Mouse (Mus musculus) midbrain, embryonic 10.5 days (tissue): ENCODE results near the gene Cygb. TPM values are rescaled to one million over a fixed set of nuclear protein-coding genes. Genes with fewer than 3 reads are reported as not detected.
"Not testable (repeated sequence)": the region's sequence is repeated elsewhere in the genome, so short reads cannot be mapped to it uniquely, and the experiment has no call there.

Experiments used
- DNase-seq: peaks from one replicate; pipeline ENCODE4 v3.0.0-alpha.2; 2017; ENCODE audit warnings: low spot score
- H3K27ac ChIP-seq: fragments of 300-500 bp; sonication (generic); replicated peaks from 2 replicates; pipeline ENCODE4 v1.5.1; 2016; ENCODE audit warnings: mild to moderate bottlenecking
- H3K27me3 ChIP-seq: fragments of 300-500 bp; sonication (generic); 2 replicates; pipeline ENCODE4 v1.6.1; 2016; ENCODE audit warnings: low read depth, mild to moderate bottlenecking; ENCODE audit not compliant: poor library complexity, severe bottlenecking
- H3K36me3 ChIP-seq: fragments of 300-500 bp; sonication (generic); 2 replicates; pipeline ENCODE4 v1.6.1; 2016; ENCODE audit warnings: mild to moderate bottlenecking, moderate library complexity
- H3K4me1 ChIP-seq: fragments of 300-500 bp; sonication (generic); 2 replicates; pipeline ENCODE4 v1.6.1; 2016
- H3K4me3 ChIP-seq: fragments of 300-500 bp; sonication (generic); 2 replicates; pipeline ENCODE4 v1.5.1; 2016; ENCODE audit warnings: mild to moderate bottlenecking, moderate library complexity
- H3K9me3 ChIP-seq: fragments of 300-500 bp; sonication (generic); replicated peaks from 2 replicates; pipeline ENCODE4 v1.6.1; 2016; ENCODE audit warnings: mild to moderate bottlenecking
- WGBS: fragments of 180-500 bp; shearing (Covaris S2); methylation state at CpG from one replicate; pipeline ENCODE4 v1.1.7; 2016; 5-methylcytosine and 5-hydroxymethylcytosine counted together
- polyA plus RNA-seq: library from polyadenylated mRNA; unstranded; fragments of >200 nt; fragmentation: Nextera tagmentation; extraction: Ambion mirVana; gene quantifications from 2 replicates; pipeline ENCODE4 v1.2.1, GENCODE M21; 2016

The Cygb gene
- polyA plus RNA-seq, 1 experiment from 2014 or later: 2.8 TPM

- not testable (repeated sequence) for DNase-seq, H3K4me3 ChIP-seq, H3K36me3 ChIP-seq, H3K27me3 ChIP-seq, H3K9me3 ChIP-seq, H3K27ac ChIP-seq, H3K4me1 ChIP-seq
- 68% methylated on average over 8 of the region's 8 CpGs for WGBS
These were observed 17.5 kb downstream of the Cygb start for GRCm38 (mm10) chr11:116636607-116637006.

- Histone ChIP-seq H3K27me3 (no peaks in the 10 kb centered on the region), H3K9me3 (no peaks in the 10 kb centered on the region), H3K4me1 (peaks cover 18% of the 10 kb centered on the region), H3K4me3 (no peak overlapping the region), H3K36me3 (no peaks in the 10 kb centered on the region), H3K27ac (no peak overlapping the region)
- 76% methylated on average over 10 of the region's 10 CpGs for WGBS
- no peak for DNase-seq
These were observed 21.2 kb downstream of the Cygb start for GRCm38 (mm10) chr11:116632962-116633361.

- peak overlapping the region; percentile 49; the same call in 1 of the 2 replicates for H3K27ac ChIP-seq
- DNase-seq: no peak
- 69% methylated on average over 12 of the region's 12 CpGs for WGBS
- H3K4me3 ChIP-seq: no peak overlapping the region
- peaks cover 2% of the 10 kb centered on the region for H3K27me3 ChIP-seq
- no peaks in the 10 kb centered on the region for H3K9me3 ChIP-seq
- H3K36me3 ChIP-seq: no peaks in the 10 kb centered on the region
- peaks cover 21% of the 10 kb centered on the region for H3K4me1 ChIP-seq
These were observed 23.7 kb downstream of the Cygb start for GRCm38 (mm10) chr11:116630171-116630965.

- Histone ChIP-seq H3K4me1 (peaks cover 24% of the 10 kb centered on the region), H3K9me3 (no peaks in the 10 kb centered on the region), H3K27ac (no peak overlapping the region), H3K4me3 (no peak overlapping the region), H3K36me3 (no peaks in the 10 kb centered on the region), H3K27me3 (peaks cover 10% of the 10 kb centered on the region)
- 87% methylated on average over 6 of the region's 6 CpGs for WGBS
- no peak for DNase-seq
These were observed 24.6 kb downstream of the Cygb start for GRCm38 (mm10) chr11:116629472-116629871.

- no peak overlapping the region for H3K27ac ChIP-seq
- peaks cover 32% of the 10 kb centered on the region for H3K4me1 ChIP-seq
- H3K27me3 ChIP-seq: peaks cover 18% of the 10 kb centered on the region
- peak; percentile 85 for DNase-seq
- no peaks in the 10 kb centered on the region for H3K9me3 ChIP-seq
- H3K4me3 ChIP-seq: no peak overlapping the region
- H3K36me3 ChIP-seq: no peaks in the 10 kb centered on the region
- WGBS: 65% methylated on average over 9 of the region's 9 CpGs
These were observed 25.4 kb downstream of the Cygb start for GRCm38 (mm10) chr11:116628712-116629111.

GRCm38 (mm10) chr11:116627072-116628020 is 26.8 kb downstream of the Cygb start:
- Histone ChIP-seq H3K4me3 (no peak overlapping the region), H3K9me3 (no peaks in the 10 kb centered on the region), H3K27ac (no peak overlapping the region), H3K36me3 (no peaks in the 10 kb centered on the region), H3K4me1 (peaks cover 44% of the 10 kb centered on the region), H3K27me3 (peaks cover 32% of the 10 kb centered on the region)
- WGBS: 38% methylated on average over 10 of the region's 10 CpGs
- DNase-seq: no peak

- peaks cover 40% of the 10 kb centered on the region for H3K27me3 ChIP-seq
- H3K4me3 ChIP-seq: no peak within 1 kb of the TSS
- no peaks in the 10 kb centered on the region for H3K36me3 ChIP-seq
- DNase-seq: no peak
- no peaks in the 10 kb centered on the region for H3K9me3 ChIP-seq
- peaks cover 49% of the 10 kb centered on the region for H3K4me1 ChIP-seq
- 73% methylated on average over 10 of the region's 10 CpGs for WGBS
- no peak within 1 kb of the TSS for H3K27ac ChIP-seq
These were observed 27.6 kb downstream of the Cygb start, which contains the start of gene Rhbdf2 for GRCm38 (mm10) chr11:116626299-116627071. Gene Rhbdf2 (minus strand): TSS chr11:116627019.

- Histone ChIP-seq H3K36me3 (no peaks in the 10 kb centered on the region), H3K9me3 (no peaks in the 10 kb centered on the region), H3K27me3 (peaks cover 52% of the 10 kb centered on the region), H3K4me1 (peaks cover 50% of the 10 kb centered on the region), H3K27ac (no peak overlapping the region), H3K4me3 (no peak overlapping the region)
- peak; percentile 67 for DNase-seq
- 72% methylated on average over 17 of the region's 17 CpGs for WGBS
These were observed 28.8 kb downstream of the Cygb start for GRCm38 (mm10) chr11:116625081-116626000.

GRCm38 (mm10) chr11:116624131-116624832 is 29.8 kb downstream of the Cygb start:
- Histone ChIP-seq H3K27ac (peak overlapping the region; percentile 67), H3K27me3 (peaks cover 53% of the 10 kb centered on the region), H3K4me3 (peak overlapping the region; percentile 73), H3K36me3 (no peaks in the 10 kb centered on the region), H3K9me3 (no peaks in the 10 kb centered on the region), H3K4me1 (peaks cover 50% of the 10 kb centered on the region)
- peak; percentile 85 for DNase-seq
- 12% methylated on average over 42 of the region's 42 CpGs for whole genome bisulfite sequencing

GRCm38 (mm10) chr11:116623281-116624124 is 30.6 kb downstream of the Cygb start:
- H3K27me3 ChIP-seq: peaks cover 53% of the 10 kb centered on the region
- H3K4me3 ChIP-seq: peak overlapping the region; percentile 73
- peaks cover 47% of the 10 kb centered on the region for H3K4me1 ChIP-seq
- H3K9me3 ChIP-seq: no peaks in the 10 kb centered on the region
- 6% methylated on average over 40 of the region's 40 CpGs for WGBS
- peak overlapping the region; percentile 67 for H3K27ac ChIP-seq
- DNase-seq: no peak
- H3K36me3 ChIP-seq: no peaks in the 10 kb centered on the region
